Mouse (Mus musculus) induced T-regulatory cell, adult 2 months (primary cell): ENCODE results near the gene Pid1.

Source experiments
- DNase-seq: peaks from one replicate; pipeline ENCODE4 v3.0.0-alpha.2; 2012; ENCODE audit warnings: low read depth

Pid1 gene

DNA sequence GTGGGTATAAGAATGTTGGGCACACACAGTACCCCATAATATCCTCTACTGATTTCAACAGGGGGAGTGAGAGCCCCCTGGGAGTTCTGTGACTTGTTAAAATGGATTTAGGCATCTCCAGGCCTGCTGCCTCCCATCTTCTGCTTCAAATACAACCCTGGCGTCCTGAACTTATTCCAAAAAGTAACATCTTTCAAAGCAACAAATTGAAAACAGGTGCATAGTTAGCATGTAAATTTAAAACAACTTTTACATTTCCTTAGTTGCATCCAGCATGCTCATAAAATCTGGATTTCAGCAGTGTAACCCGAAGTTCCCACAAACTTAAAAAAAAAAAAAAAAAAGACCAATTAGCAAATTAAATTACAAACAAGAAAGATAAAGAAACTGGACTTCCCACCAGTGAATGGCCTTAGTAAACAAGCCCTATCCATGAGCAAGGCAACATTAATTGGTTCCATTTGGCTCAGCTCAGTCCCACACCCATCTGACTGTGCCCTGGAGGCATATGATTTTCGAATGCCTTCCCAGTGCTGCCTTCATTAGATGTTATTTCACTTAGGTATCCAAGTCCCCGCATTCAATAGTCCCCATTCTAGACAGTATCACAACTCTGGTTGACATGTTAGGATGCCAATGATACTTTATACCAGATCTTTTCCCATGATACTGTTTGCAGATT, 177.1 kb downstream of the Pid1 start:
- no peak for DNase-seq

- no peak for DNase-seq
These were observed 186.3 kb downstream of the Pid1 start for GRCm38 (mm10) chr1:84177696-84178095.

DNA sequence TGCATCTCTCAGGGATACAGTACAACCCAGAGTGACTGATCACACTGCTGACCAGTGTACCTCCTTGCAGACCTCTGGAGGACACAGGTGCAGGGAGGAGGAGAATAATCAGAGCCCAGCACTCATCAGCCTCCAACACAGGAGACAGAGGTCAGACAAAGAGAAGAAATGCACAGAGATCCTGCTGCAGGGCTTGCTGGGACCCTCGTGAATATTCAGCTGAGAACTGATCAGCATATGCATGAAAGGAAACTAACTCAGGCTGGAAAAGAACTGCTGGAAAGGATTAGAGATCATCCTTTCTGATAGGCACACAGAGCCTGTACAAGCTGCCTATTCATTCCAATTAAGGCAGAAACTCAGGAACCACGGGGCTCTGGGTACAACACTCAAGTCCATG, 186.9 kb downstream of the Pid1 start:
- no peak for DNase-seq

- no peak for DNase-seq
These were observed 191.0 kb downstream of the Pid1 start for GRCm38 (mm10) chr1:84172941-84173340.

DNA sequence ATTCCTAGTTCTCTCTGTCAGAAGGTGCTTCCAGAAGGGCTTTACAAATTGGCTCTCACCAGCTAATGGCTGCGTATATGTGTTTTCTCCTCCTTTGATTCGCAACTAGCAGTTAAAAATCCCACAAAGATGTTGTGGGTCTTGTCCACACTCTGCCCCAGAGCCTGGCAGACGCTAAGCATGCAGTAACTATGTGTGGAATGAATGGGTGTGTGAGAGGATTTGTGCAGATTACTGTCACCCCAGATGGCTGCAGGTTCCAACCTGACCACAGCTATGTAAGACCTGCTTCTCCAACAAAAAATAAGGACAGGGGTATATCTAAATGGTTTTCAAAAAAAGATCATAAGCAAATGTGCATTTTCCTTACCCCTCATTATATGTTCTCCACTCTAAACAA, 206.2 kb downstream of the Pid1 start:
- no peak for DNase-seq

- DNase-seq, result no peak
These were observed 208.4 kb downstream of the Pid1 start for GRCm38 (mm10) chr1:84155585-84155930.

GRCm38 (mm10) chr1:84154725-84155584, 209.0 kb downstream of the Pid1 start:
- DNase-seq, result no peak

GRCm38 (mm10) chr1:84153943-84154342, 210.0 kb downstream of the Pid1 start:
- DNase-seq, result peak; percentile 2

GRCm38 (mm10) chr1:84141561-84141960, 222.4 kb downstream of the Pid1 start:
- no peak for DNase-seq

DNA sequence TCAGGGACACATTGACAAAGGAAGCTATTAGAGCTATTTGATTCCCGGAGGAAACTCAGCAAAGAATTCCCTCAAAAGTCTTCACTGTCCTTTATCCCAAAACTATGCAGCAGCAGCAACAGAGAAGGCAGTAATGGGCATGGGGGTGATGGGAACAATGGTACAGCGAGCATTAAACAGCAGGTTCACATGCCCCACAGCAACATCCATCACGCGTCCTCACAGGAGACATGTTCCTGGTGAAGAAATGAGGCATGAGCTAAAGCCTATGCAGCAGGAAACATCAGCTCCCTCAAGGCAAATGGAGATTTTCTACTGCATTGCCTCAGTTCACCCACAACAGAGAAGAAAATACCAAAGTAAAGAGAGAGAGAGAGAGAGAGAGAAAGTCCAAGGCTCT, 231.5 kb downstream of the Pid1 start:
- no peak for DNase-seq

- no peak for DNase-seq
These were observed 232.2 kb downstream of the Pid1 start for GRCm38 (mm10) chr1:84131799-84132198.

DNA sequence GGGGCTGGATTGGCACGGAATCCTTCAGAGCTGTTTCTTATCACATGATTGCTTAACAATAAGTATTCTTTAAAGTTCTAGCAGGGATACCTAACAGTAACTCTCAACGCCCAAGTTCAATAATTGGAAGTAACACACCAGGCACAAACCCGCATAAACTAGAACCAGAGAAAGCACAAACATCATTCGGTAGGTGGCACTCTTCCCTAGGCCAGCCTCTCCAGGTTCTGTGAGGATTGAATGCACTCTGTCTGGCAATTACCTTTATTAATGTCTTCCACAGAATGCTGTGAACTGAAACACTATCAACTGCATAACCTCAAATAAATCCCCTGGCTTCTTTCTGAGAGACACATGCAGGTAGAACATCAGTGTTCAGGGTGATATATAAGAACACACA, 235.5 kb downstream of the Pid1 start:
- DNase-seq, result no peak

- no peak for DNase-seq
These were observed 244.7 kb downstream of the Pid1 start for GRCm38 (mm10) chr1:84119306-84119705.

GRCm38 (mm10) chr1:84106756-84107155, 257.2 kb downstream of the Pid1 start:
- DNase-seq, result no peak

DNA sequence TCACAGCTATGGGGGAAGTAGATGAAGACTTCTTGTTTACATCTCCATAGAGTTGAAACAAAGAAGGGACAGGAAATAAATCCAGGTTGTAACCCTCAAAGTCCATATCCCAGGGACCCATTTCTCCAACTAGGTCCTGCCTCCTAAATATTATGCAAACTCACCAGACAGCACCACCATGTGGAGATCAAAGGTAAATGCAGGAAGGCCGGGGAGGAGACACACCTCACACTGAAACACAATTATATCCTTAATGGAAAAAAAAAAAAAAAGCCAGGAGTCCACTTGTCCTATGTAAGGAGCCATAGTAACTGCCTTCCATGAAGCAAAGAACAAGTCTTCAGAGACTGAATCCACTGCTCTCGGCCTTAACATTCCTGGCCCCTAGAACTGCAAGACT, 261.9 kb downstream of the Pid1 start:
- DNase-seq, result no peak

DNA sequence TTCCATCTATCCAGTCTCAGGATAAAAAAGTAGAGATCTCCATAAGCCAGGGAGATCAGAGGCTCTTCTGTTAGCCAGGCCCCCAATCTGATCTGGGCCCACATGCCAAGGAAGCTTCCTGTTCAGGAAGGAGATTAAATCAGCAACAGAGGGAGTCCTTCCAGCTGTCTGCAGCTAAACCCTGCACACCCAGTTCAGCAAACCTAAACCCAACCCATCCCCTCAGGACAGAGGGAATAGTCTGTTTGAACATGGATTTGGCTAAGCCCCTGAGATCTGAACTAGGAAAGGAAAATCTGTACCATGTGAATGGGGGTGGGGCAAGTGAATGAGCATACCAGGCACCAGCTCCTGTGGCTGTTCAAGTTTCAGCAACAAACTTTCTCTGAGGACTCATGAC, 266.6 kb downstream of the Pid1 start:
- DNase-seq, result no peak

- DNase-seq, result no peak
These were observed 270.7 kb downstream of the Pid1 start for GRCm38 (mm10) chr1:84093291-84093690.

- DNase-seq, result no peak
These were observed 274.3 kb downstream of the Pid1 start for GRCm38 (mm10) chr1:84089664-84090063.

DNA sequence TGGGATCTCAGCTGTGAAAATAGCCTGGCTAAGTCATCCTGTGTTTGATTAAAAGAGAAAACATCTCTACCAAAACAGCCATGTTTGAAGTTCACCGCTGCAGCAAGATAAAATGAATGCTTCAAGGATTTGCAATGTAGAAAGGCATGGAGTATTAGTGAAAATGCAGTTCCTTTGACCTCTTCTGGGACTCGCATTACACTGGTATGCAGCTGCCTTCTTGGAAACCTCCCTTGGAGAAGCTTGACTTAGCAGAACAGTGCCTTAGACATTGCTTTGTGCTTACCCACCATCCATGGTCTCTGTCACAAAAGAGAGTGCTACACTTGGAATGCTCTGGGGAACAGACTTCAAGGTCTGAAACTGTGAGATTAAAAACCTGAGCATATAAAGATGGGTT, 276.0 kb downstream of the Pid1 start:
- no peak for DNase-seq

DNA sequence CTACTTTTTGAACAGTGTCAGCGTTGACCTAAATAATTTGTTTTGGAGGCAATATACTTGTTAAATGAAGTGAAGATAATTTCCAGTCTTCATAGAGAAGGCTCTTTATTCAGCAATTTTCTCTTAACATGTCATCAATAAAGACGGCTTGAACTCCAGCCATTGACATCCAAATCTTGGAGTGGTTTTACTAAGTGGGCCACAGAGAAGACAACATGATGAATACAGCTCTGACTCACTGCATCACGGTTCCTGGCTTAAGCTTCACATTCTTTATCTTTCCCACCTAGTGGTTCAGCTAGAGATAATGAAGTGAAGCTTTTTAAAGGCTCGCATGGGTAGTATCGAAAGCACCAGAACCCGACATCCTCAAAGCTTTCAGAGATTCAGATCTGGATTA, 276.7 kb downstream of the Pid1 start:
- DNase-seq, result no peak

DNA sequence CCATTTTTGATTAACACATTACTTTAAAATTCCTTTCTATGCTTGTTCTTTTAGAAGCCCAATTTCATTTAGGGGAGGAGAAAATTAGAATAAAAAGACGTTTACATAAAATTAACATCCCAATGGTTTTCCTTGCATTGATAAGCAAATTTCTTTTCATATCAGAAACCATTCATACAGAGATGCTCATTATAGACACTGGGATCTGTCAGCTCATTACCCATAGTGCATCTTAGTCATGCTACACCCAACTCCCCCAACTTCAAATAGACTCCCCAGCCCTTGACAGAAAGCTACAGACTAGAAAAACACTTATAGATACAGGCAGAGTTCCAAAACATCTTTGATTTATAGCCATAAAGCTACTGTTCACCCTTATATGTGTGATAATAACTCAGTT, 277.5 kb downstream of the Pid1 start:
- DNase-seq, result no peak

GRCm38 (mm10) chr1:84085361-84085760, 278.6 kb downstream of the Pid1 start:
- DNase-seq, result no peak

- no peak for DNase-seq
These were observed 284.4 kb downstream of the Pid1 start for GRCm38 (mm10) chr1:84079566-84079965.

DNA sequence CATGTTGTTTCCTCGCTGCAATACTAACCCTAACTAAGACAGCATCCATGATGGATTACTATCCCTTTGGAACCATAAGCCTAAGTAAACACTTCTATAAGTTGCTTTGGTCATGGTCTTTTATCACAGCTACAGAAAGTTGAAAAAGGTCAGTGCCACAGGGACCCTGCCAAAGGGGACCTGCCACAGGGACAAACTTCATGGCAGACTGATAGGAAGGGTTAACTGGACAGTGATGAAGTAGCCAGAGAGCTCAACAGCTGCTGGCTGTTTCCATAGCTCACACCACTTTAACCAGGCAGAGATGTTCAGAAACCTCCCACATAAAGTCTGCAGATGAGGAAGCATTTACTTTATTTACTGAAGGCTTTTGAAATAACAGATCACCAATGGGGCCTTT, 287.0 kb downstream of the Pid1 start:
- DNase-seq, result no peak
